In genomic region chr12:4508182-4508581, GRCm38 (mm10) we compare ENCODE assay signal across 16 mouse cellular contexts.
"Had no signal": no experiment of that assay in that cellular context is flagged by ENCODE, and none has a peak within 500 bp of the region (broad histone marks: within the 10 kb centered on the region; RNA-seq: fewer than 3 reads in every experiment).

No protein-coding gene starts in this region.

- DNase-seq: kidney, adult 18-20 months; kidney, adult 9 months; kidney, postnatal 14 days; kidney, postnatal 4 days; layer of hippocampus, postnatal 36 days; liver, embryonic 13.5 days; lung, adult 2 months; lung, postnatal 14 days; lung, postnatal 4 days; right cerebral cortex, postnatal 25 days; spleen, adult 18-20 months; thymus, postnatal 25 days had no signal

- H3K36me3 ChIP-seq: liver, embryonic 13.5 days; midbrain, embryonic 12.5 days; neural tube, embryonic 13.5 days; stomach, embryonic 15.5 days had no signal

- H3K4me1 ChIP-seq: liver, embryonic 13.5 days had no signal

- H3K4me3 ChIP-seq: liver, embryonic 13.5 days; midbrain, embryonic 12.5 days; myocyte; neural tube, embryonic 13.5 days; stomach, embryonic 15.5 days had no signal

- H3K9ac ChIP-seq: liver, embryonic 13.5 days; midbrain, embryonic 12.5 days; neural tube, embryonic 13.5 days; stomach, embryonic 15.5 days had no signal

- H3K27ac ChIP-seq: liver, embryonic 13.5 days; midbrain, embryonic 12.5 days; stomach, embryonic 15.5 days had no signal

- H3K9me3 ChIP-seq: liver, embryonic 13.5 days; midbrain, embryonic 12.5 days; neural tube, embryonic 13.5 days; stomach, embryonic 15.5 days had no signal

- H3K27me3 ChIP-seq: liver, embryonic 13.5 days; midbrain, embryonic 12.5 days; neural tube, embryonic 13.5 days; stomach, embryonic 15.5 days had no signal
